Mouse (Mus musculus): Measurements from ENCODE around the gene Mrps18a.

Mrps18a gene

DNA sequence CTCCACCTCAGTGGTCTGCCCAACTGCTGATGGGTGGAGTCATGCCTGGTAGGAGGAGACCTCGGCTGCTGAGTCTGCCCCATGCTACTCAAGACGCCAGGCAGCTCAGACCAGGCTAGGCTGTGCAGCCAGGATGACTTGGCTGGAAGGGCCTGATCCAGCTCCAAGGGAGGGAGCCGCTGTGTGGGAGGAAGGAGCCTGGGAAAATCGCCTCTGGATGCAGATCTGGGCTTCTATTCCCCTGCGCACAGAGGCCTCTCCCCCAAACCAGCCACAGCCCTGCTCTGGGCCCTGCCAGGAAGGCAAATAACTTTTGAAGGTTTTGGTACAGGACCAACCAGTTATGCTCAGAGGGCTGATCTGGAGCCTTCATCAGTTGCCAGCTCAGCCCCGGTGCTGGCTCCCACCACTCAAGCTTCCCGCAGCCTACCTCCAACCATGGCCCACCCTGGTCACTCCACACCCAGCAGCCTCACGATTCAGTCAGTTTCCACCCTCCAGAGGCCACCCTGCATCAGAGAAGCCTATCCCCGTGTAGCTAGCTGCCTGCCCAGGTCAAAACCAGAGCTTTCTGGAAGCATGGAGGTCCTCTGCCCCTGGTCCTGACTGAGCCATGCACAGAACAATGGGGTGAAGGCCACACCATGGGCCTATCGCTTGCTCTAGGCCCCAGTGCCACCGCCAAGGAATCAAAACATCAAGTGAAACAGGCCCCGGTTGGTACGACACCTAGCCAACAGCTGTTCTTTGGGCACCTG is 19.1 kb downstream of the Mrps18a start:
- in situ Hi-C loops (cut with MboI; ENCODE audit: low pct_unique_long_range_greater_than_20kb in 1 of 2, low sequenced_read_pairs in 2 of 2, unreplicated experiment in 1 of 2): loop anchor here in 1 of 2 experiments (10.0 kb wide), 3 partner anchors 85 to 395 kb away; partner anchors contain the start of gene 1600014C23Rik

DNA sequence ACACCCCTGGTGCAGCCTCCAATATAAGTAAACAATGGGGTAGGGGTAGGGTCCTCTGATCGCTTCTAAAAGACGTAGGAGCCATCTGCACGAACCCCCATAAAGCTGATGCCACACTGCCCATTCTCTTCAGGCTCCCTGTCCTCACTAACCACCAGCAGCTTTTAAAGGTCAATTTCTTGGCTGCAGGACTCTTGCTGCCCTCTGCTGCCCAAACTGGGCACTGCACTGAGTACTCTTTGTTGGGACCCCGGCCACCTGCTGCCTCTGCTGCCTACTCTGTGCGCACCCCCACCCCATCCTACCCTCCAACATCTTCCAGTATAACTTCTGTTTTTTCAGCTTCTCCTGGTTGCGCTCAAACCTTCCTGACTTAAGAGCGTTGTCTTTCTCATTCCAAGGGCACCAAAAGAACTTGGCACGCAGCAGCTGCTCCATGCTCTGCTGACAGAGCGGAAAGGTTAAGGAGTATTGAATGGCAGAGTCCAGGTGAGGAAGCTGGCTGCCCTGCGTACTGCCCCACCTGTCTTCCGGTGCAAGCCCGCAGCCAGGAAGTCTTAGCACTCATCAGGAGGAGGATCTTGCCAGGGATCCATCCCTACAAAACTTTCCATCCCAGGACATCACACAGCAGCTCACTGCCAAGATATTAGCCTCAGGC is 21.4 kb downstream of the Mrps18a start:
- in situ Hi-C loops (cut with MboI; ENCODE audit: low pct_unique_long_range_greater_than_20kb in 1 of 2, low sequenced_read_pairs in 2 of 2, unreplicated experiment in 1 of 2): loop anchor here in 1 of 2 experiments (10.0 kb wide), 3 partner anchors 87 to 397 kb away; partner anchors contain the start of gene 1600014C23Rik

DNA sequence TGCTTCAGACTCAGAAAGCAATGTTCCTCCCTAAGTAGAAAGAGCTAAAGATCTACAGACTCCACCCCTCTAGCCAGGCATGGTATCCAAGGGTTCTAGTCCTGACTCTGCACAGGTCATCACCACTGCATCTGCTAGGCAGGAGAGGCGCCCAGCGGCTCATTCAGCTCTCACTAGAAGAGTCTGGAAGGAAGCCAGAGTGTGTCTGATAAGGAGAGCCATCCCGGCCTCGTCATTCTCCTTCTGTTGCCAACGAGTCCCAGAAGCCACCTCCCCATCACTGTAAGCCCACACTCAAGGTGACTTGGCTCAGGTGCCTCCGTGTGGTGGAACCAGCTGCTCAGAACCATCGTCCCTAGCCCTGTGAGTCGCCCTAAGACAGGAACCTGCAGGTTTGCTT is 22.1 kb downstream of the Mrps18a start:
- in situ Hi-C loops (cut with MboI; ENCODE audit: low pct_unique_long_range_greater_than_20kb in 1 of 2, low sequenced_read_pairs in 2 of 2, unreplicated experiment in 1 of 2): loop anchor here in 1 of 2 experiments (10.0 kb wide), 3 partner anchors 88 to 398 kb away; partner anchors contain the start of gene 1600014C23Rik

DNA sequence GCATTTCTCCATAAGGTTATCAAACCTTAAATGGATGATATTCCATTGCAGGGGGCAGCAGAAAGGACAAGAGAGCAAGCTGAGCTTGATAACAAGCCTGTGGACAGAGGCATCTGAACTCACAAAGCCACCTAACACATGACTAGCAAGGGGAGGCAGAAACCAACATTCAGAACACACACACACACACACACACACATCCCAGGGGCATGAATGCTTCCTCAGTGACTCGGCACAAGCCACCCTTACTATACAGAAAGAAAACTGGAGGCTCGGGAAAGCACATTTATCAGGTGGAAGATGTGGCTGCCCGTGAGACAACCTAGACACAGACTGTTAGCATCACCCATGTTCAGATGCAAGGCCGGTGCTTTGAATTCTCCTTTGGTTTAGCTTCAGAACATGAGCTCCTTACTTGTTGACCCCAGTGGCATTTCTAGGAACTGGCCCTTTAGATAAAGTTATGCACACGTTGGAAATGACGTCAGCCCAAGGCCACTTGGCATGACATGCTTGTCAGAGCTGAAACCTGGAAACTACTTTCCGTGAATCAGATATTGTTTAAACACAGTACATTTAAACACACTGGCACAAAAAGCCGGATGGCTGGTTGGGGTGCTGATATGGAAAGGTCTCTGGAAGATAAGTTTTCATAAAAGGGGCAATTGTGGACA is 27.9 kb downstream of the Mrps18a start:
- in situ Hi-C loops (cut with MboI; ENCODE audit: low pct_unique_long_range_greater_than_20kb in 1 of 2, low sequenced_read_pairs in 2 of 2, unreplicated experiment in 1 of 2): loop anchor here in 1 of 2 experiments (10.0 kb wide), 3 partner anchors 94 to 404 kb away; partner anchors contain the start of gene 1600014C23Rik

DNA sequence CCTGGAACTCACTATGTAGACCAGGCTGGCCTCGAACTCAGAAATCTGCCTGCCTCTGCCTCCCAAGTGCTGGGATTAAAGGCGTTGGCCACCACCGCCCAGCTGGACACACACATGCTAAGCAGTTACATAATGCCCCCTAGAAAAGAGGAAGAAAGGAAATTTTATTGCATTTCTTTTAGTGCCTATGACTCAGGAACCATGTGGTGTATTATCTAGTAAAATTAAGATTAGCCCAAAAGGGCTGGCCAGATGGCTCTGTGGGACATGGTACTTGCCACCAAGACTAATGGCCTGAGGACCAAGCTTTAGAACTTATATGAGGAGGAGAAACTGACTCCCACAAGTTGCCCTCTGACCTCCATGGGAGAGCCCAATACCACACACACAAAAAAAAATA is 29.1 kb downstream of the Mrps18a start:
- in situ Hi-C loops (cut with MboI; ENCODE audit: low pct_unique_long_range_greater_than_20kb in 1 of 2, low sequenced_read_pairs in 2 of 2, unreplicated experiment in 1 of 2): loop anchor here in 1 of 2 experiments (10.0 kb wide), 3 partner anchors 95 to 405 kb away; partner anchors contain the start of gene 1600014C23Rik

DNA sequence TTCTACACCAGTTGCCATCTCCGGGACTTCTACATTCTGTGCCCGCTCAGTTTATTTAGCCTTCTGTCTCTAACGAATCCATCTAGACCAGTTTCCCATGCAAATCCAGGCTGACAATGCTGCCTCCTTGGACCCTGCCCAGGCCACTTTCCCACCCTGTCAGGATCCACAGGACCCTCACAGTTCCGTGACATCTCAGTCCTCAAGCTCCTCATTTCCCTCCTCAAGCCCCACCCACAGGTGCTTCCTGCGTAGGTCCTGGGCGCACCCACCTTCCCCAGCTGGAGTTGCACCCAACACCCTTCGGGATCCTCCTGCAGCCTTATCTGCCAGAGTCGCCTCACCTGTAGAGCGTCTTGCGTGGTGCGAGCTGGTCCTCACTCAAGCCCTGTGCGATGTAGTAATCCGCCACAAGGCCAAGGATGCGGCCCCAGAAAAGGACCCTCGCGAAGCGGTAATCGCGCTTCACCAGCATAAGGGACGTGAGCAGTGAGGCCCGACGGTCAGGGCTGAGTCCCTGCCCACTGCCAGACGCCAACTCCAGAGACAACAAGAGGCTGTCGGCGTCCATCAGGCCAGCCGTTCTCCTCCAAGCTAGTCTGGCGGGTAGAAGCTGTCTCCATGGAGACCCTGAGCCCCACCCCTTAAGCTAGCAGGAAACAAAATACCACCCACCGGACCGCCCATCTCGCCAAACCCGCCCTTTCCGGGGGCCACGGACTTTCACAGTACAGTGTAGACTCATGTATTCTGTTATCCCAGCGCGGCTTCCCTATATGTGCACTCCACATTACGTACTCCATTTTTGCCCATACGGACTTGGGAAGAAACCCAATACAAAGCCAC is 33.0 kb downstream of the Mrps18a start, which contains the start of gene Rsph9:
Gene Rsph9, minus strand, starts transcription at position 639 of the 846 bp plus-strand sequence.
- in situ Hi-C loops (cut with MboI; ENCODE audit: low pct_unique_long_range_greater_than_20kb in 1 of 2, low sequenced_read_pairs in 2 of 2, unreplicated experiment in 1 of 2): no loop called here

DNA sequence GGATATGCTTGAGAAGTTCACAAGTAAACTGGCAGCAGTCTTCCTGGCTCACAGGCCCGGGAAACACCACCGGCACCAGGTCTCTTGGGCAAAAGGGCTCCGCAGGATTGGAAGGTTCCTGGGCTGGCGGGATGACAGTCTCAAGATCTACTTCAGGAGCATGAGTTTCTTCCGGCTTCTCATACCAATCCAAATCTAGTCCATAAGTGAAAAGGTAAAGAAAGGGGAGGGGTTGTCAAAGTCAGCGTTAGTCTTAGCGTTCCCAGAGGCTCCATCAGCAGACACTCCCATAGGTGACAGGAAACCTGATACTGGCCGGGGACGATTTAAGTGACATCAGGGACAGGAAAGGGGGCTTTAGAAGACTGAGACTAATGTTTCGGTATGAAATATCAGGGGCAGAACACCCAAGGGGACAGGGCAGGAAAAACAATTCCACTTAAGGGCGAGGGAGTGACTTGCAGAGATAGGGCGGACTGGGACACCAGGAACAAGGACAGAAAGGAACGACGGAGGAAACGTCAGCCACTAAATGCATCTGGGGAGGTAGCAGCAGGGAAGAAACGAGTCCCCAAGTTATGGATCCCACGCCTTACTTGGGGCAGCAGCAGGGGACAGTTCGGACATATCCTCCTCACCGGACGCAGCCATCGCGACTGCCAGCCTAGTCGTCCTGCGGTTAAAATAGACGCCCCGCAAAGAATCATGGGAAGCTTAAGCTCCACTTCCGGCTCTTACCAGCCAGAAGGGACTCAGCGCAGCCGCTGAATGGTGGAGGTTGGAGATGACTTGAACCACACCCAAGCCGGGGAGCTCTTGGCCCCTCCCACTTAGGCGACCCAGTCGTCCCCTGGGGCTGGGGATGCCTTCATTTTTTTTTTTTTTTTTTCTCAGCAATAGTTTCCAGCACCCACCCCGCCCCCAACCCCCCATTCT is 42.3 kb downstream of the Mrps18a start, which contains the start of gene Mad2l1bp:
Gene Mad2l1bp, minus strand, starts transcription at position 707 of the 936 bp plus-strand sequence.
- in situ Hi-C loops (cut with MboI; ENCODE audit: low pct_unique_long_range_greater_than_20kb in 1 of 2, low sequenced_read_pairs in 2 of 2, unreplicated experiment in 1 of 2): no loop called here

DNA sequence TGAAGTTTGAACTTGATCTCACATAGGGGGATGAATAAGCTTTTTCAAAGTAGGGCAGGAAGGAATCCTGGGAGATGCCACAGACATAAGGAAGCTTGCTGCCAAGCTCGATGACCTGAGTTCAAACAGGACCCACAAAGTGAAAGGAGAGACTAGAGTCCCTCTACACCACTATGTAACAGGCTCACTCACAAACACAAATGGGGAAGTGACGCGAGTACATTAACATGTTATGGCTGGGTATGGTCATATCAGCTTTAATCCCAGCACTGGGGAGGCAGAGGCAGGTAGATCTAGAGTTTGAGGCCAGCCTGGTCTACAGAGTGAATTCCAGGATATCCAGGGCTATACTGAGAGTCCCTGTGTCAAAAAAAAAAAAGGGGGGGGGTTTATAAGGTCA is 43.5 kb downstream of the Mrps18a start:
- in situ Hi-C loops (cut with MboI; ENCODE audit: low pct_unique_long_range_greater_than_20kb in 1 of 2, low sequenced_read_pairs in 2 of 2, unreplicated experiment in 1 of 2): no loop called here

DNA sequence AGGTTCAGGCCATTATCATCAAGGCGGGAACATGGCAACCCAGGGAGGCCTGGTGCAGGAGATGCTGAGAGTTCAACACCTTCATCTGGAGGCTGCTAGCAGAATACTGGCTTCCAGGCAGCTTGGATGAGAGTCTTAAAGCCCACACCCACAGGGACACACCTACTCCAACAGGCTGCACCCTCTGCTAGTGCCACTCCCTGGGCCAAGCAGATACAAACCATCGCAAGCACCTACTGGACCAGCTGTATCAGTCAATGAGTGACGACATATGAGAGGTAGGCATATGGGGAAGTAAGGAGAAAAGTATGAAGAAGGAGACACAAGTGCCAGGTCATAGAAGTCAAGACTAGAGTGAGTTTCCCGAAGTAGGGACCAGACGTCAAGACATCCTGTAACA is 45.9 kb downstream of the Mrps18a start:
- in situ Hi-C loops (cut with MboI; ENCODE audit: low pct_unique_long_range_greater_than_20kb in 1 of 2, low sequenced_read_pairs in 2 of 2, unreplicated experiment in 1 of 2): no loop called here

DNA sequence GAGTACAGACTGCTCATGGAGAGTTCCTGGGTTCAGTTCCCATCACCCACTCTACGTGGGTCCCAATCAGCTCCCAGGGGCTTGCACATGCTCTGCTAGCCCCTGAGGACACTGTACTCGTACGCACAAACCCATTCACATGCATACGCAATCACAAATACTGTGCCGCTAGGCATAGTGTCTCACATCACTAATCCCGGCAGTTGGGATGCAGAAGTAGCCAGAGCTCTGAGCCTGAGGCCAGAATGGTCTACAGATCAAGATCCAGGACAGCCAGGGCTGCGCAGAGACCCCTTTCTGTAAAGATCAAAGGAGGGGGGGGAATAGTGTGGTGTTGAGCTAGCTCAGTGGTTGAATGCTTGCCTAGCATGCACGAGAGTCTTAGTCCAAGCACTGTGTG is 46.3 kb downstream of the Mrps18a start:
- in situ Hi-C loops (cut with MboI; ENCODE audit: low pct_unique_long_range_greater_than_20kb in 1 of 2, low sequenced_read_pairs in 2 of 2, unreplicated experiment in 1 of 2): no loop called here

DNA sequence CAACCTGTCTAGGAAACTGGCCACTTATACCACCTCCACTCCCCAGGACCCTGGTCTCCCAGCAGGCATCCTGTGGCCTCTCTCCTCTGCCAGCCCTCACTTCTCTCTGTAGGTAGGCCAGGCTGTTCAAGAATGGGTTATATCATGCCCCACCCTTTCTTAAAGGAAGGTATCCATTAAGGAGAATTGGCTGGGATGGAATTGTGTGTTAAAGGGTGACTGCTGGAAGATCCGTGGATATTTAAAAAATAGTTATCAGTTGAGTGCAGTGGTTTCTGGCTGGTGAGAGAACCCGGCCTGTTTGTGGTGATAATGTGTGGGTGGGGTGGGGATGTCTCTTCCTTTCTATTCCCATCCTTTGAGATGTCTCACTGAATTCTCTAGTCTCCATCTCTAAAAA is 48.5 kb downstream of the Mrps18a start:
- in situ Hi-C loops (cut with MboI; ENCODE audit: low pct_unique_long_range_greater_than_20kb in 1 of 2, low sequenced_read_pairs in 2 of 2, unreplicated experiment in 1 of 2): no loop called here

DNA sequence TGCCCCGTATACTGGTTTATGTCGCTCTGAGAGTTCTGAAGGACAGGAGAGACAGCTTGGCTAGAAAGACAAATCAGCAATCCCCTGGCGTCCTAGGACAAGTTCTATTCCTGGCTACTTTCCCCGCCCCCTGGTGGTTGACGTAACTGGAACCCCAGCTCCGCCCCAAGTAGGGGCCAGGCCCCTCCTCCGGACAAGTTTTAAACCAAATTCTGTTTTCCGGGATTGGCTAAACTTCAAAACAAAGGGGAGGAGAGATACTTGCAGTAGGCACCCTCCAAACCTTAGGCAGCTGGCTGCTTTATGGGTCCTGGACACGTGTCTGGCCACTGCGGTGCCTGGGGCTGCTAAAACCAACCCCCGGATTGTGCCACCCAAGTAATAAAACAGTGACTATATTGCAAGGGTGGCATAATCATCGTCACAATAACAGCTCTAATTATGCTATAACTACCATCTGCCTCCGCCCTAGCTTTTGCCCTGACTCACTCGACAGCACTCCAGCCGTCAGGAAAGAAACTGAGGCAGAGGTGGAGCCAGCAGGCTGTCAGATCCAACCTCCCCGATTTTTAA is 49.4 kb downstream of the Mrps18a start:
- in situ Hi-C loops (cut with MboI; ENCODE audit: low pct_unique_long_range_greater_than_20kb in 1 of 2, low sequenced_read_pairs in 2 of 2, unreplicated experiment in 1 of 2): no loop called here

DNA sequence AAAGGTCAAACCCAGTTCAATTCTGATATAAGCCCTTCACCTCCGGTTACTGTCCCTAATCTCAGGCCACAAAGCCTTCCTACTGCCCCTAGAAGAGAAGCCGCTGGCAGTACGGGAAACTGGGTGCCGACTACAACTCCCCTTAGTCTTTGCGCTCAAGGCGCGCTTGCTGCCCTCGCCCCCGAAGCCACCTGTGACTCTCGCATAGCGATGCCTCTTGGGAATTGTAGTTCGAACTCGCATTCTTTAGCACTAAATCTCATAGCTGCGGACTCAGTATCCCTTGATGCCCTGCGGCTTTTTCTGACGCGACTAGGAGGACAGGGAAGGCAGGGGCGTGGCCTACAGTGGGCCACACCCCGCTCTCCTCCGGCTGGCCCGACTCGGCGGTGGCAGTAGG is 49.9 kb downstream of the Mrps18a start, which contains the start of gene Gtpbp2:
Gene Gtpbp2, plus strand, starts transcription at position 347 of the 400 bp plus-strand sequence.
- in situ Hi-C loops (cut with MboI; ENCODE audit: low pct_unique_long_range_greater_than_20kb in 1 of 2, low sequenced_read_pairs in 2 of 2, unreplicated experiment in 1 of 2): no loop called here

DNA sequence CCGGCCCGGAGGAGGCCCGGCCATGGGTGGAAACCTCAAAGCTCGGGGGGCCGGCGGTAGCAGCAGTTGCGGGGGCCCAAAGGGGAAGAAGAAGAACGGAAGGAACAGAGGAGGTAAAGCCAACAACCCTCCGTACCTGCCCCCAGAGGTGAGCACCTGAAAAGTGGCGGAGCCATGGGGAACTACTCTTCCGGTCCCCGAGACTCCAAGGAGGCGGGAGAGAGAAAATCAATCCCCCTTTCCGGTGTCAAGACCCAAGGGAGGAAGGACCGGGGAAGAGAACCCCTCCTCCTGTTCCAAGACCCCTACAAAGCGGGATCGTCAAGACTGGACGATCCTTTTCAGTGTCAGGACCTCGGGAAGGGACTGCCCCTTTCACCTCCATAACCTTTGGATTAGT is 50.4 kb downstream of the Mrps18a start:
- in situ Hi-C loops (cut with MboI; ENCODE audit: low pct_unique_long_range_greater_than_20kb in 1 of 2, low sequenced_read_pairs in 2 of 2, unreplicated experiment in 1 of 2): no loop called here

DNA sequence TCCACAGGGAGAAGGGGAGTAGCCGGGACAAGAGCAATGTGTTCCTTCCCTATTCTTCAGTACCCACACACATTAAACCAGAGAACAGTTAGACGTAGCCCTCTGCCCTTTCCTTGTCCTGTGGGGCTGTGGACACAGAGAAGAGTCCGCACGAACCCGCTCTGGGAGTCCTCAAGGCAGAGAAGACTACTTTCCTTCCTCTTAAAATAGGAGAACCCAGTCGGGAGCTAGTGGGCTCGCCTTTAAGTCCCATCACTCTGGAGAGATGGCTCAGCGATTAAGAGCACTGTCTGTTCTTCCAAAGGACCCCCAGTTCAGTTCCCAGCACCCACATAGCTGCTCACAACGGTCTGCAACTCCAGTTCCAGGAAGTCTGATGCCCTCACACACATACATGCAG is 50.9 kb downstream of the Mrps18a start:
- in situ Hi-C loops (cut with MboI; ENCODE audit: low pct_unique_long_range_greater_than_20kb in 1 of 2, low sequenced_read_pairs in 2 of 2, unreplicated experiment in 1 of 2): no loop called here

DNA sequence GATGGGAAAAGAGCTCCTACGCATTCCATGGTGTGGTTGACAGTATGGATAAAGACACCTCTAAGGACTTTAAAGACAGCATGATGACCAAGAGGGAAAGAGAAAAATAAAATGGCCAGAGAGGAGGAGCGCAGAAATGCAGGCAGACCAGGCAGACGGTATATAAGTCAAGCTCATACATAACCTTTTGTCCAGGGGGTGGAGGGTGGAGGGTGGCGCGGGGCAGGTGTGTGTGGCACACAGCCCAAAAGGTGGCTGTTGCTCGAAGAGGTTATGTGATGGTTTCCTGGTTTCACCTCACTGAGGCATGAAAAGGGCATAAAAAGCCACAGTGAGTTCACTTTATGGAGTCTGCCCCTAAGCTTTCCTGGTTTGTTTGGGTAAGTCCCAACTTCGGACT is 51.8 kb downstream of the Mrps18a start:
- in situ Hi-C loops (cut with MboI; ENCODE audit: low pct_unique_long_range_greater_than_20kb in 1 of 2, low sequenced_read_pairs in 2 of 2, unreplicated experiment in 1 of 2): no loop called here

DNA sequence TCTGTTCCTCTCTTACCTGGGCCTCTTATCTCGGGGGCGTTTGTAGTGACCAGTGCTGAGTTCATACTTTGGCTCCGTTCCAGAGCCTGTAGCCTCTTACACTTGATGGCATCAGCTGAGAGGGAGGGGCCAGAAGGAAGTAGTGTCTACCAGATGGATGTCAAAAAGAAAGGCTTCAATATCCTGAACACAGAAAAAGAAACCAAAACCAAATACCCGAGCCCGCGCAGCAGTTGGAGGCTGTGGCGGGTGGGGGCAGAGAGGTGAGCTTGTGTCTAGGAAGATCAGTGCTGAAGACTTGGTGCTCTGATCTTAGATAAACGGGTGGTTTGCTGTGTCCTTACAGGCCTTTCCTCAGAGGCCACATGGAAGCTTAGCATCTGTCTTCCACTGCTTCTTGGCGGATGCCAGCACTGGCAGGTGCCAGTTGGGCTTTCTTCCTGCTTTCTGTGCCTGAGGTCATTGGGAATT is 52.2 kb downstream of the Mrps18a start:
- in situ Hi-C loops (cut with MboI; ENCODE audit: low pct_unique_long_range_greater_than_20kb in 1 of 2, low sequenced_read_pairs in 2 of 2, unreplicated experiment in 1 of 2): no loop called here

Data from mouse embryonic stem cell (cell line).